Mouse (Mus musculus): ENCODE data around the gene Slc36a2. TPM values are rescaled to one million over a fixed set of nuclear protein-coding genes. Genes with fewer than 3 reads are reported as not detected.

Gene Slc36a2
- polyA plus RNA-seq, 1 experiment = 2.9 TPM

DNA sequence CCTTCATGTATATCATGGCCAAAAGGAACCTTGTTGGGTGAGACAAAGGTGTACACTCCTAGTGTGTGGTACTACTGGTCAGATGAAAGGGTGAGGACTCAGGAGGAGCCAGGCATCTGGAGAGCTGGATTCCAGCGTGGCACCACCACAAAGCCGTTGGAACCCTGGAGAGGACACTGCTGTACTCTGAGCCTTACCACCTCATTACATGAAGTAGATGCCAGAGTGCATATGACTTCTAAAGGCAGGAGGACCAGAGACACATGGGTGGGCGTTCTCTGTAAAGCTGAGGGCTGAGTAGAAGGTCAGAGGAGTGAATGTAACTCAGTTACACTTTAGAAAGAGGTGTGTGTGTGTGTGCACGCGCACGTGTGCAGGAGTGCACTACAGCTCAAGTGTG, 2.9 kb upstream of the Slc36a2 start:
- DNase-seq (ENCODE audit: low read depth, low spot score) = no peak
- WGBS = 83% methylated on average over 6 of the region's 6 CpGs

DNA sequence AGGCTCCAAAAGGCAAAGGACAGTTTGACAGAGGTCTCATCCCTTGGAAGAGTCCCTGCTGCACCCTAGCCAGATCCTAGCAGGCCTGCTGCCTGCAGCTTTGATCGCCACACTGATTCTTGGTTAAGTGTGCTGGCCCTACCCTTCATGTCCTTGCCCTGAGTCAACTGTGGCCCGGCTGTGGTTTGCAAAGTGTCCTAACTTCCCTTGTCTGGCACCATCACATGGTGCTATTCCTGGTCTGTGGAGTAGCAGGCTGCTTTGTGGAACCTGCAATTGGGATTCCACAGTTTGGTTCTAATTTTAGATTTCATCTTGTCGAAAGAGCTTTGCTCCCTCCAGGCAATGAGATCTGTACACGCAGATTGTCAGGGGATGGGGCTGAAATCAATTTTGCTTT, 2.4 kb upstream of the Slc36a2 start:
- 63% methylated on average over 4 of the region's 4 CpGs for whole genome bisulfite sequencing

DNA sequence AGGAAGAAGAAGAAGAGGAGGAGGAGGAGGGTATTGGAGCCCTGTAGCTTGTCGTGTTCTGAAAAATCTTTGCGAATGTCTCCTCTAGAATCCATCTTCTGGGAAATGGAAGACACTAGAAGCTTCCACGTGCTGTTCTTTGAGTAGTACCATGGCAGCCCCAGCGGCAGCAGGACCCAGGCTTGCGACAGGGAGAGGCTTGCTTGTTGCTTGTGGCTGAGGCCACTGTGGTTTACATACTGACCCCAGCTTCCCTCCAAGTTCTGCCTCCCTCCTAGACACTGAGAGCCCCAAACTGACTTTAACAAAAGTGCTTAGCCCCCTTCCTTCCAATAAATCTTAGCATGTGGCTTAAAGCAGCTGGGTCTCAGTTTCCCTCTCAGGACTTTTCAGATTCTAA, 631 bp downstream of the Slc36a2 start:
- 83% methylated on average over 5 of the region's 5 CpGs for WGBS

More for the DNA sequence above, 2.4 kb upstream of the Slc36a2 start:
- no peak for DNase-seq (ENCODE audit: low read depth, low spot score)

DNA sequence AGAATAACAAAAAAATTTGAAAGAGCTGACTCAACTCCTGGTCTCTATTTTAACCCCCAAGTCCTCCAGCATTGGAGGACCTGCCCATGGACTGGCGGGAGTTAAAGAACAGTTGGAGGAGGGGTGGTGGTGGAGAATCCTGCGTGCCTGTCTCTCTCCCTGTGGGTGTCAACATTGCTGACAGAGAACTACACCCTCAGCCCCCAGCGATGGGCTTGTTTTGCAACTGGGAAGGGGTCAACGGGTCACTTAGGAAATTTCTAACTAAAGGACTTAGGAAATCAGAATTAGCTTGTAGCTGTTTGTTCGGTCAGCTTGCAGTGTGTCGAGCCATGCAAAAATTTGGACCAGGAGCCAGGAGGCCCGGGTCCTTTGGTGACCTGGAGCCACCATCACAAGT, 1.8 kb downstream of the Slc36a2 start:
- 46% methylated on average over 7 of the region's 7 CpGs for WGBS
- DNase-seq (ENCODE audit: low read depth, low spot score) = no peak

More for the DNA sequence above, 631 bp downstream of the Slc36a2 start:
- DNase-seq (ENCODE audit: low read depth, low spot score) = no peak

DNA sequence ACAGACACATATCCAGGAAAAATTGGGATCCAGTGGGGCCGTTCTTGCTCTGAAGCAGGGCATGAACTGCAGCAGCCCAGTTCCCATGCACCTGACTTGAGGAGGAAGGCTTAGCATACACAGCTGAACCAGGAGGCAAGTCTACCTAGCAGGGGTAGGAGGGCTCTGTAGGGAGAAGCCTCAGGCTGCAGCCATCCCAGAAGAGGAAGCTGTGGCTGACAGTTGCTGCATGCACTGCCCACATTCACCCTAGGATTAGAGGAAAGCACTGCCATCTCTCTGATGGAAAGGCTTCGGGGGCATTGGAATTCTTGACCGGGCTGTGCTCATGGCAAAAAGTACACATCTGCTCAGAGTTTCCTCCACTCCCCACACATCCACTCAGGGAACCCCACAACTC, 5.0 kb downstream of the Slc36a2 start:
- 65% methylated on average over 3 of the region's 3 CpGs for WGBS
- no peak for DNase-seq (ENCODE audit: low read depth, low spot score)

DNA sequence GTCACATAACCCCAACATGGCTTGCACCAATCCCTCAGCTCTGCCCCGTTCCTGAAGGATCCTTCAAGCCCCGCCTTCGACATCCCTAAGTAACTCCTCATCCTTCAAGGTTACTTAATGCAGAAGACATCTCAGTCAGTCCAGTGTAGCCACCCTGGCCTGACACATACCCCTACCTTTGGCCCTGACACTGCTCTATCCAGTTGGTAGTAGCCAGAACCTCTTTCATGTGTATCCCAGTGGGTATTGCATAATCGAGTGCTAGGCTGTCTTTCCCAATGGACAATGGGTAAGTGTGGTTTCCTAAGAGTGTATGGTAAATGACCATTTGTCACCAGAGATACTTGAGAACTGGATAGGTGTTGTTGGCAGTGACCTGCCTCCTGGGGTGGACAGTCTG, 6.0 kb downstream of the Slc36a2 start:
- WGBS = 77% methylated on average over 4 of the region's 4 CpGs
- DNase-seq (ENCODE audit: low read depth, low spot score) = no peak

DNA sequence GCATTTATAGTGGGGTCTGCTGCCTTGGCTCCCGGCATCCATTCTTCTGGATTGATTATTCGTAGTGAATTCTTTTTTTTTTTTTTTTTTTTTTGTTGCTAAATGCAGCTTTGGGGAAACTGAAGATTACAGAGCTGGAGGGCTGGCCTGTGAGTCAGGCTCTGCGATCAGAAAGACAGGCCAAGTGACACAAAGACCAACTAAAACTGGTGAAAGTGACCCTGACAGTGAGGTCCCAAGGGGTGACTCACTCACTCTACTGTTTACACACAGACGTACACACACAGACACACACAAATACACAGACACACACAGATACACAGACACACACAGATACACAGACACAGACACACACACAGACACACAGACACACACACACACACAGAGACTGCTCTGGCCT, 14.4 kb downstream of the Slc36a2 start:
- 62% methylated on average over 4 of the region's 4 CpGs for WGBS
- no peak for DNase-seq (ENCODE audit: low read depth, low spot score)

DNA sequence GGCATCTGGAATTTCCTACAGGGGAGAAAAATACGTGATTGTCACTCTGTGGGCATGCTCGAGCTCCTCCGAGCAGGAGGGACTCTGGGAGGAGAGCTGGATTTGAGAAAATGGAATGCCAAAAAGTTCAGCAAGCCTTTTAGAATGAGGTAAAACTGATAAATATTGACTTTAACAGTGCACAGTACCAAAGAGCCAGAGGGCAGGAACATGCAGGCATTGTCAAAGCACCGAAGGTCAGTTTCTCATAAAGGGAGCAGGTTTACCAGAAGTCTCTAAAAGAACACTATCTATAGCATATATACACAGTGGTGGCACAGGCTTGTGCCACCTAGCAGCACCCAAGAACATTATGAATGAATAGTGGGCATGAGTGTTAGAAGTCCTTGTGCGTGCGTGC, 16.0 kb downstream of the Slc36a2 start:
- no peak for DNase-seq (ENCODE audit: low read depth, low spot score)

DNA sequence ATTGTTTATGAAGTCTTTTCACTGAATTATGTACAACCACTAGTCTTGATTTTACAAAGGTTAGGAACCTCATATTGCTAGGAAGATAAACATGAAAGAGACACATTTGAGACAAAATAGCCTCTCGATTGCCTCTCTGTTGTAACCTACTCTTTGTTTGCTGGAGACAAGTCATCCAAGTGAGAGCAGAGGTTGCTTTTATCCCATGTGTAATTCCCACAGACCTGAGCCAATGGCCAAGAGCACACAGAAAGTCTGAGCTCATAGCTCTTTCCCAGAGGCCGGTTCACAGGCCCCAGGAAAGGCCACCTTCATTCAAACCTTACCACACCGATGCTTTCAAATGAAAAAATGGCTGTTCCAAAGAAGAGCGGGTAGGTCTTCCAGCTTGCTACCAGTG, 16.4 kb downstream of the Slc36a2 start:
- DNase-seq (ENCODE audit: low read depth, low spot score) = no peak
- 76% methylated on average over 4 of the region's 4 CpGs for WGBS

More for the DNA sequence above, 16.0 kb downstream of the Slc36a2 start:
- WGBS = 86% methylated on average over 6 of the region's 6 CpGs

DNA sequence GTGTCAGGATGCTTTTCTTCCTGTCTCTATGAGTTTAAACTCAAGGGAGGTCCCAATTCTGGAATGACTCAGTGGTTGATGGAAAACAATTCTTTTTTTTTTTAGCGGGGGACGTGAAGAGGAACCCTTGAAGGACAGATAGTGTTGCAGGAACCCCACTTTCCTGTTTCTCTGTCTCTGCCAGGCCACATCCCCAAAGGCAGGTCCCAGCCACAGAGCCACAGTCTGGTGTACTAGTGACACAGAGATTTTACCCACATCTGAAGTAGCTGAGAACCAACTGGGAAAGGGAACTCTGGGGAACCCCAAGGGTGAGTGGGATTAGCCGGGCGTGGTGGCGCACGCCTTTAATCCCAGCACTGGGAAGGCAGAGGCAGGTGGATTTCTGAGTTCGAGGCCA, 19.1 kb downstream of the Slc36a2 start:
- 85% methylated on average over 7 of the region's 7 CpGs for WGBS
- DNase-seq (ENCODE audit: low read depth, low spot score) = no peak

DNA sequence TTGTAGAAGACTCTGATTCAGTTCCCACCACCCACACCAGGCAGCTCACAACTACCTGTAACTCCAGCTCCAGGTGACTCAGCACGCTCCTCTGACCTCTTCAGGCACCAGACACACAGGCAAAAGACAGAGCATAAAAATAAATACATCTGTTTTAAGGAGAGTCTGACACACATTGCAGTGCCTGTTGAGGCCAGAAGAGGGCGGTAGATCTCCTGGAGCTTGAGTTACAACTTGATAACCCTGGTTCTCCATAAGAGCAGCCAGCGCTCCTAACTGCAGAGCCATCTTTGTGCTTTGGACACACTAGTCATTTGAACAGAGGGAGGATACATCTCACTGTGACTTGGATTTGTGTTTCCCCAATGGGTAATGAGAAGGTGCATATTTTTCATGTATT, 20.2 kb downstream of the Slc36a2 start:
- 42% methylated on average over 3 of the region's 3 CpGs for WGBS
- DNase-seq (ENCODE audit: low read depth, low spot score) = no peak

DNA sequence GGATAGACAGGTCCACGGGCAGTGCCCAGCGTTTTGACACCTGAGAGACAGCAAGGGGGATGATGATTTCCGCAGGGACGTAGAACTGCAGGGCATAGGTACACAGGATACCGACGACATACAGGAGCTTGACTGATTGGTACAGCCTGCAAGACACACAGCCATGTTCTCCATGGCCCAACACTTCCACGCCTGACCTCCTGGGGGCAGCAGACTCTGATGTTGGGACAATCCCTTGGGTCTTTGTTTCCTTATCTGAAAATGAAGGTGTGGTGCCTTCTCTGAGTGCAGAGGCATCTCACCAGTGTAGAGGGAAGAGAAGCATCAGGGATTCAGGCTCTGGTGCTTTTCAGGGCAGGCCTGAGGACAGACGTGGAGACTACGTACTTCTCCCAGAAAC, 22.2 kb downstream of the Slc36a2 start:
- 54% methylated on average over 9 of the region's 9 CpGs for WGBS
- peak; percentile 29 for DNase-seq (ENCODE audit: low read depth, low spot score)

DNA sequence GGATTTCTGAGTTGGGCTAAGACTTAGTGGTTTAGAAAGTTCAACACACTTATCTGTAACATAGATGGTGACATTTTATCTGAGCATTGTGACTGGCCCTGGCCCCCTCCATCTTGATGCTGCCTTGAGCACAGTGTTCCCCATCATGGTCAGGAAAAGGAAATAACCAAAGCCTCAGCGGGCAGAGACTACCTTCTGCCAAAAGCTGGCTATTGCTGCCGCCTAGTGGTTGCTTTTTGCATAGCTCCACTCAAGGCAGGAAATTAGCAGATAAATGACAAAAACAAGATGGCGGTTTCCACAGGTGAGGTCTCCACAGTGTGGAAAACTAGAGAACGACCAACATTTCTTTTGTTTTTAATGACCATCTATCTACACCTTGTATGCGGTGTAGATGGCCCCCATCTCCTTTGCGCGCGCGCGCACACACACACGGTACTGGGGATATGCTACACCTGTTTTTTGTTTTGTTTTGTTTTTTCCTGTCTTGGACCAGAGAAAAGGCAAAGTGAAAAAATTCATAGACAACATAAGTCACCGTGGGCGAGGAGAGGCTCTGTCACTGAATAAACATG, 26.0 kb downstream of the Slc36a2 start:
- peak; percentile 46 for DNase-seq (ENCODE audit: low read depth, low spot score)
- WGBS = 52% methylated on average over 13 of the region's 13 CpGs

DNA sequence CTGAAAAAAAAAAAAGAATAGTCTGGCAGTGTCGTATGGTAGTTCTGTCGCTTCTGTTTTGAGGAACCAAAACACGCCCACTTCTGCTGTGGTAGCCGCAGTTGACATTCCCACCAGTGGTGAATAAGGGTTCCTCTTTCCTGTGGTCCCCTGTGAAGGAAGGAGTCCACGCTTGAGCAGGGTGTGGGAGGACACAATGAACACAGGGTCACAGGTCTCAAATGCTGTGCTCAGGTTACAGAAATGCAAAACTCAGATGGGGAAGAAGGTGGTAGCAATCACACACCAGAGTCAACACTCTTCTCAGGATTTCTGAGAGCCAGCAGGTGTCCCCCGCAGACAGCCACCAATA, 29.8 kb downstream of the Slc36a2 start:
- no peak for DNase-seq (ENCODE audit: low read depth, low spot score)
- 50% methylated on average over 6 of the region's 6 CpGs for WGBS

DNA sequence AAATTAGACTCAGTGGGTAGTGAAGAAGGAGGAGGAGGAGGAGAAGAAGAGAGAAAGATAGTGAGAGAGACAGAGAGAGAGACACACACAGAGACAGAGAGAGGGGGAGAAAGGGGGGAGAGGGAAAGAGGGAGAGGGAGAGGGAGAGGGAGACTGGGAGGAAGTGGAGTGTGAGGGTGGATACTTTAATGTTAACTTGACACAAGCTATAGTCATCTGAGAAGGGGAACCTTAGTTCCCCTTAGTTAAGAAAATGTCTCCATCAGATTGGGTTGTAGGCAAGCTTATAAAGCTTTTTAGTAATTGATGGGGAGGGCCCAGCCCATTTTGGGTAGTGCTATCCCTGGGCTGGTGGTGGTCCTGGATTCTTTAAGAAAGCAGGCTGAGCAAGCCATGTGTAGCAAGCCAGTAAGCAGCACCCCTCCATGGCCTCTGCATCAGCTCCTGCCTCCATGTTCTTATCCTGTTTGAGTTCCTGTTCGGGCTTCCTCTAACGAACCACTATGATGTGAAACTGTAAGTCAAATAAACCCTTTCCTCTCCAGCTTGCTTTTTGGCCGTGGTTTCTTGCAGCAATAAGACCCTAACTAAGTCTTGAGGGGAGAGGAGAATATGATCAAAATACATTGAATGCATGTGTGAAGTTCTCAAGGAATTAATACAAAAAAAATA, 30.3 kb downstream of the Slc36a2 start:
- DNase-seq (ENCODE audit: low read depth, low spot score) = no peak
- WGBS = 35% methylated on average over 3 of the region's 3 CpGs

DNA sequence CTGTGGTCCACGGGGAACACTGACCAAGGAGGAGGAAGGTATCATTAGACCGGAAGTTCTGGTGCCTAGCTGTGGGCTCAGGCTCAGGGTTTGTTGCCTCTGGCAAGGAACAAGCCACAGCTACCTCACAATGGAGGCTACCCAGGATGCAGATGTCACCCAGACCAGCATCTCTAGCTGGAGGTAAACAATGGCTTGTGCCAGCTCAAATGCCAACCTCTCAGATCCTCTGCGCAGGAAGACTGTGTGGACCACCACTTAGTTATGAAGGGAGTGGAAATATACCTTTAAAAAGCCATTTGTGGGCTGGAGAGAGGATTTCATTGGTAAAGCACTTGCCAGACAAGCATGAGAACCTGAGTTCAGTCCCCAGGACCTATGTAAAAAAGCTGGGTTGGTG, 33.3 kb downstream of the Slc36a2 start, which contains the start of gene Slc36a3:
TSS of gene Slc36a3 (minus strand) at position 101 of the 400 bp plus-strand sequence.
- 68% methylated on average over 3 of the region's 3 CpGs for WGBS
- DNase-seq (ENCODE audit: low read depth, low spot score) = no peak

DNA sequence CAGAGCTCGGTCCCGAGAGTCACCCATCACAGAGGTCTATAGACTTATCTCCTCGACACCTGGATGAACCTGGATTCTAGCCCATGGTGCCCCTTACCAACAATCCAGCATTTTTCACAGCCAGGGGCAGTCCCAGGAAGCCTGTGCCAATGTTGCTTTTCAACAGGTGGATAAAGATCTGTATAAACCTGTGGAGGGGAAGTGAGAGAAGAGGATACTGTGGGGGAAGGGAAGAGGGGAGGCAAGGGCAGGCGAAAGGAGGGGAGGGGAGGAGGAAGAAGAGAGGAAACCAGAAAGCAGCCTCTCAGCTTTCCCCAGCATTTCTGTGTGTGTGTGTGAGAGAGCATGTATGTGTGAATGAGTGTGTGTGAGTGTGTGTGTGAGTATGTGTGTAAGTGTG, 36.4 kb downstream of the Slc36a2 start:
- WGBS = 65% methylated on average over 4 of the region's 4 CpGs
- no peak for DNase-seq (ENCODE audit: low read depth, low spot score)

DNA sequence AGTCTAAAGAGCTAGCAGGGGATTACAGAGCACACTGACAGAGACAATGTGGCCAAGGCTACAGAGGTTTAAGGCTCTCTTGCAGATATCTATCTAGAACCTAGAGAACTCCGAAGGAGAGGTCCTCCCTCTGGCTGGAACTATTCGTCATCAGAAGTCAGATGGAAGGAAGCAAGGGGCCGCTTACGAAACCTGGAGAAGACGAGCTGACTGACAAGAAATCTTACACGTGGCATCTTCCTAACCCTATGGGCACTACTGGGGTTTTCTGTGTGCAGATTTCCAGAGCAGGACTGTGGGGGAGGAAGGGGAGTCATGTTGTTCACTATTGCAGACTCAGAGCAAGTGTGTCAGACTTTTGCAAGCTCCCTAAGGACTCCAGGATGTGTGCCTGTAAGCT, 37.5 kb downstream of the Slc36a2 start:
- WGBS = 71% methylated on average over 6 of the region's 6 CpGs
- DNase-seq (ENCODE audit: low read depth, low spot score) = no peak

DNA sequence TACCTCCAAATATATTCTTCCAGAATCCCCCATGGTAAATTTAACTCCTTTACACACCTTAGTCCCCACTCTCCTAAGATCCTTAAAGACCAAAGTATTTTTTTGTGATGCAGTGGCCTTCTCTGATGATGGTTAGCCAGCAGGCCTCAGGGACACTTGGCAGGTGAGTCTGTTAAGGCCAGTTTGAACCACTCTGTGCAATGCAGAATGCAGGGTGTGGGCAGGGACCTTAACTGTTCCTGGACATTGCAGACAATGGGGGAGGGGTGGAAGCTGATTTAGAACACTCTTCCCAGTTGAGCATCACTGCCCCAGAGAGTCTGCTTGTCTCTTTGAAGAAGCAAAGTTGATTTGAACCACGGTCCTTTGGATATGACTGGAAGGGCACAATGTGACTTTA, 38.0 kb downstream of the Slc36a2 start:
- no peak for DNase-seq (ENCODE audit: low read depth, low spot score)
- WGBS = 88% methylated on average over 1 of the region's 1 CpGs

DNA sequence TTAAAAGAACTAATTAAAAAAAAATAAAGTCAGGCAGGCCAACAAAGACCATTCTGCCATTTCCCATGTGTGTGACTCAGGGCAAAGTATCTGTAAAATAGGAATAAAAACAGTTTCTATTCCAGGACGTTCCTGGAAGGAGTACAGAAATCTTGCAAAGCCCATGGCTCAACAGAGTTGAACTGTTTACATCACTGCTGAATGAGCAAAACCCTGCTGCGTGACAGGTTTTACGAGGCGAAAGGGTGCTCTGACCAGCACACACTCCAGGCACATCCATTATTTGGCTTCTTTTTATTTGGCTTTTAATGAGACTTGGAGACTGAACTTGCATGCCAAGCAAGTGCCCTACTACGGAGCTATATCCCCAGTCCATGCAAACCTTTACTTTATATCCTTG, 40.9 kb downstream of the Slc36a2 start:
- no peak for DNase-seq (ENCODE audit: low read depth, low spot score)
- 31% methylated on average over 5 of the region's 5 CpGs for WGBS

DNA sequence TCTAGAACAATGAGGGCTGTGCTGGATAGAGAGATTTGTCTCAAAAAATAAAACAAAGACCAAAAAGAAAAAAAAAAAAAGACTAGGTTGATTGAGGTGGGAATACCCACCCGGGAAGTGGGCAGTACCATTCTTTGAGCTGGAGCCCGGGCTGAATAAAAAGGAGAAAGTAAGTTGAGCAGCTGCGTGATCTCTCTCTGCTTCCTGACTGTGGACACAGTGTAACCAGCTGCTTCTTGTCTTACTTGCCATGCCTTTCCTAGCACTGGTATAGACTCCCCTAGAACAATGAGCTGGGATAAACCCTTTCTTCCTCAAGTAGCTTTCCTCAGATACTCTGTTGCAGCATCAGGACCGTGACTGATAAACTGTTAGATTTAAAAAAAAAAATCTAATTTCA, 43.4 kb downstream of the Slc36a2 start:
- 78% methylated on average over 4 of the region's 4 CpGs for WGBS
- no peak for DNase-seq (ENCODE audit: low read depth, low spot score)

DNA sequence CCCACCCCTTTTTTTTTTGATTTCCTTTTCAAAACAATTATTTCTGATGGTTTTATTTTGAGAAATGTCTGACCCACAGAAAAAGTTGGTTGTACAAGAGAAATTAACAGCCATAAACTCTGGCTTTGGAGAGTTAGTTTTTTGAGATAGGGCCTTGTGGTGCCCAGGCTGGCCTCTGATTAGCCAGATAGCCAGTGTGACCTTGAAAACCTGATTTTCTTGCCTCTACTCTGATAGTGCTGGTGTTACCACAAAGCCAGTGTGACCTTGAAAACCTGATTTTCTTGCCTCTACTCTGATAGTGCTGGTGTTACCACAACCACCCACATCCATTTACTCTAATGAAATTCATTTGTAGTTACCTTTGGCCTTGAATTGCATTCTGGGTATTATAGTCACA, 47.2 kb downstream of the Slc36a2 start:
- no peak for DNase-seq (ENCODE audit: low read depth, low spot score)
